Mouse (Mus musculus) CD4-positive, CD25-positive, alpha-beta regulatory T cell, adult 4 months (primary cell): ENCODE results near the gene Cdc42se2. TPM values are rescaled to one million over a fixed set of nuclear protein-coding genes. Genes with fewer than 3 reads are reported as not detected.

ENCODE experiments used
- ATAC-seq: one replicate; pipeline ENCODE4 v1.8.0; 2017
- polyA plus RNA-seq, 2 experiments: library from polyadenylated mRNA; unstranded; fragments of 100-300 nt; shearing (Covaris generic); gene quantifications; one replicate each; pipeline ENCODE4 v1.2.1; 2017

The Cdc42se2 gene
- polyA plus RNA-seq, result 100 to 1,000 TPM; 369 to 477 TPM

GRCm38 (mm10) chr11:54787488-54788474 is at the start of gene Cdc42se2:
Gene Cdc42se2 (minus strand): TSS chr11:54787675.
- peak; percentile 90 for ATAC-seq

- no peak for ATAC-seq
These were observed 48.6 kb upstream of the Cdc42se2 start for GRCm38 (mm10) chr11:54836106-54836505.

- no peak for ATAC-seq
These were observed 47.1 kb upstream of the Cdc42se2 start for GRCm38 (mm10) chr11:54834596-54834995.

GRCm38 (mm10) chr11:54833833-54834232 is 46.4 kb upstream of the Cdc42se2 start:
- ATAC-seq, result no peak

- ATAC-seq, result peak; percentile 26
These were observed 39.3 kb upstream of the Cdc42se2 start for GRCm38 (mm10) chr11:54826819-54827218.

- ATAC-seq, result no peak
These were observed 38.3 kb upstream of the Cdc42se2 start for GRCm38 (mm10) chr11:54825774-54826173.

- no peak for ATAC-seq
These were observed 36.0 kb upstream of the Cdc42se2 start for GRCm38 (mm10) chr11:54823467-54823866.

- ATAC-seq, result no peak
These were observed 32.0 kb upstream of the Cdc42se2 start for GRCm38 (mm10) chr11:54819489-54819888.

- no peak for ATAC-seq
These were observed 30.0 kb upstream of the Cdc42se2 start for GRCm38 (mm10) chr11:54817449-54817848.

- no peak for ATAC-seq
These were observed 28.2 kb upstream of the Cdc42se2 start for GRCm38 (mm10) chr11:54815659-54816058.

- ATAC-seq, result no peak
These were observed 25.5 kb upstream of the Cdc42se2 start for GRCm38 (mm10) chr11:54812812-54813516.

GRCm38 (mm10) chr11:54812314-54812713 is 24.8 kb upstream of the Cdc42se2 start:
- no peak for ATAC-seq

GRCm38 (mm10) chr11:54811054-54811453 is 23.6 kb upstream of the Cdc42se2 start:
- ATAC-seq, result no peak

- no peak for ATAC-seq
These were observed 22.1 kb upstream of the Cdc42se2 start for GRCm38 (mm10) chr11:54809582-54809981.

- peak; percentile 38 for ATAC-seq
These were observed 20.7 kb upstream of the Cdc42se2 start for GRCm38 (mm10) chr11:54808177-54808576.

- ATAC-seq, result peak; percentile 97
These were observed 20.2 kb upstream of the Cdc42se2 start for GRCm38 (mm10) chr11:54807669-54808068.

- ATAC-seq, result no peak
These were observed 19.4 kb upstream of the Cdc42se2 start for GRCm38 (mm10) chr11:54806891-54807290.

- no peak for ATAC-seq
These were observed 17.7 kb upstream of the Cdc42se2 start for GRCm38 (mm10) chr11:54805196-54805595.

GRCm38 (mm10) chr11:54802621-54803020 is 15.1 kb upstream of the Cdc42se2 start:
- ATAC-seq, result no peak

- peak; percentile 90 for ATAC-seq
These were observed 14.5 kb upstream of the Cdc42se2 start for GRCm38 (mm10) chr11:54801791-54802558.

GRCm38 (mm10) chr11:54796551-54796950 is 9.1 kb upstream of the Cdc42se2 start:
- no peak for ATAC-seq

GRCm38 (mm10) chr11:54794678-54795077 is 7.2 kb upstream of the Cdc42se2 start:
- ATAC-seq, result no peak

GRCm38 (mm10) chr11:54793173-54793572 is 5.7 kb upstream of the Cdc42se2 start:
- no peak for ATAC-seq
